41 mouse cellular contexts compared by ENCODE assay signal in the genomic region with DNA sequence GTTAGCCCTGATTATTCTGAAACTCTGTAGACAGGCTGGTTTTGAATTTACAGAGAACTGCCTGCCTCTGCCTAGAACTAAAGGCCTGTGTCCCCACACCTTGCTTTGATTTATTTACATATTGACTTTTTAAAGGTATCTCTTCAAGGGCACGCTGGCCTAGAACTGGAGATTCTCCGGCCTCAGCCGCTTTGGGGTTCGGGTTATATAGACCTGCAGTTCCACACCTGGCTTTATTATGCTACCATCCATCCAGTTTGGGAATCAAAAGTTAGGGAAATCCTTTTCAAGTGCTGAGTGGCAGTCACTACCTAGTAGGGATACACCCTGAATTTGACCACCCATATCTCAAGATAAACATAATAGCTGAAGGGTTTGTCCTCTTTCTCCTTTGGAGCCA. TPM values are rescaled to one million over a fixed set of nuclear protein-coding genes. Genes with fewer than 3 reads are reported as not detected.
"Had no signal": no experiment of that assay in that cellular context is flagged by ENCODE, and none has a peak within 500 bp of the region (broad histone marks: within the 10 kb centered on the region; RNA-seq: fewer than 3 reads in every experiment).

No protein-coding gene starts in this region.

- DNase-seq: heart, postnatal 10 days; heart, postnatal 14 days; heart, postnatal 36 days; heart, postnatal 4 days; kidney, adult 11 months; kidney, adult 18-20 months; kidney, adult 2 months; kidney, adult 8-10 months; kidney, adult 9 months; kidney, postnatal 10 days; kidney, postnatal 14 days; kidney, postnatal 25 days; kidney, postnatal 36 days; kidney, postnatal 4 days; layer of hippocampus, postnatal 36 days had no signal

- H3K36me3 ChIP-seq: heart, embryonic 12.5 days; heart, embryonic 13.5 days; heart, embryonic 15.5 days; hindbrain, embryonic 10.5 days; hindbrain, embryonic 12.5 days; hindbrain, embryonic 13.5 days; hindbrain, embryonic 15.5 days; intestine, embryonic 15.5 days; kidney, embryonic 15.5 days had no signal

- H3K4me1 ChIP-seq: heart, embryonic 12.5 days; heart, embryonic 13.5 days; heart, embryonic 15.5 days; hindbrain, embryonic 10.5 days; hindbrain, embryonic 12.5 days; hindbrain, embryonic 13.5 days; hindbrain, embryonic 15.5 days; intestine, embryonic 15.5 days; kidney, embryonic 15.5 days had no signal

- H3K9me3 ChIP-seq: heart, embryonic 12.5 days; heart, embryonic 13.5 days; heart, embryonic 15.5 days; hindbrain, embryonic 10.5 days; hindbrain, embryonic 12.5 days; hindbrain, embryonic 13.5 days; hindbrain, embryonic 15.5 days; intestine, embryonic 15.5 days; kidney, embryonic 15.5 days had no signal

- H3K27me3 ChIP-seq: heart, embryonic 12.5 days; heart, embryonic 13.5 days; heart, embryonic 15.5 days; hindbrain, embryonic 12.5 days; hindbrain, embryonic 15.5 days; intestine, embryonic 15.5 days had no signal

- H3K9ac ChIP-seq: heart, embryonic 12.5 days; heart, embryonic 13.5 days; heart, embryonic 15.5 days; hindbrain, embryonic 12.5 days; hindbrain, embryonic 13.5 days; hindbrain, embryonic 14.5 days; hindbrain, embryonic 15.5 days; intestine, embryonic 15.5 days; kidney, embryonic 15.5 days had no signal

- H3K4me3 ChIP-seq: heart, embryonic 12.5 days; heart, embryonic 13.5 days; heart, embryonic 15.5 days; hindbrain, embryonic 10.5 days; hindbrain, embryonic 12.5 days; hindbrain, embryonic 13.5 days; hindbrain, embryonic 15.5 days; intestine, embryonic 15.5 days; kidney, embryonic 15.5 days; layer of hippocampus, adult 2 months; left cerebral cortex, adult 2 months had no signal

- H3K27ac ChIP-seq: heart, embryonic 13.5 days; heart, embryonic 15.5 days; hindbrain, embryonic 10.5 days; hindbrain, embryonic 12.5 days; hindbrain, embryonic 13.5 days; hindbrain, embryonic 14.5 days; hindbrain, embryonic 15.5 days; hindbrain, postnatal 0 days; intestine, embryonic 15.5 days; kidney, embryonic 15.5 days; kidney, postnatal 0 days; layer of hippocampus, adult 2 months; left cerebral cortex, adult 2 months had no signal

RNA-seq across cellular contexts. Expression of a gene that starts 42.8 kb away (rescaled TPM):
- total RNA-seq: heart, postnatal 10 days; heart, postnatal 14 days; heart, postnatal 25 days; heart, postnatal 36 days; heart, postnatal 4 days; hematopoietic stem cell, adult 5-6 weeks had no signal
- polyA plus RNA-seq: heart, embryonic 13.5 days; heart, embryonic 14.5 days; heart, embryonic 15.5 days; heart, embryonic 16.5 days; heart, postnatal 0 days; inflammation-experienced regulatory T-cells, adult 6 months; intestine, embryonic 14.5 days; intestine, embryonic 16.5 days; intestine, postnatal 0 days; kidney, adult 2 months; kidney, embryonic 14.5 days; kidney, embryonic 15.5 days; kidney, embryonic 16.5 days; kidney, postnatal 0 days; large intestine, adult 2 months had no signal
